Mouse (Mus musculus) mouse embryonic stem cell (cell line): ENCODE data around the gene Olfr1109.

Experiments
- in situ Hi-C, 2 experiments: fragments of 300-500 bp; cut with MboI; formaldehyde crosslinking; loops; 1 replicate in 1 of 2; 3 replicates in 1 of 2; pipeline ENCODE4 v1.14.3; 2019 to 2020; ENCODE audit warnings: low sequenced_read_pairs in 2 of 2, low pct_unique_long_range_greater_than_20kb in 1 of 2, mixed read lengths in 1 of 2; ENCODE audit not compliant: unreplicated experiment in 1 of 2

Gene Olfr1109

GRCm38 (mm10) chr2:87095908-87096307, at the start of gene Olfr1109:
Gene Olfr1109 (minus strand): TSS chr2:87096008.
- in situ Hi-C loops, result no loop called here

- in situ Hi-C loops, result no loop called here
Observed at GRCm38 (mm10) chr2:87140200-87140599, 44.4 kb upstream of the Olfr1109 start, which contains the start of gene Olfr1110. Gene Olfr1110 (minus strand): TSS chr2:87140300.

- in situ Hi-C loops, result no loop called here
Observed at GRCm38 (mm10) chr2:87114467-87114866, 18.7 kb upstream of the Olfr1109 start, which contains the start of gene Olfr259. Gene Olfr259 (minus strand): TSS chr2:87114567.

- in situ Hi-C loops, result no loop called here
Observed at GRCm38 (mm10) chr2:87075717-87076116, 20.1 kb downstream of the Olfr1109 start, which contains the start of gene Olfr1107. Gene Olfr1107 (minus strand): TSS chr2:87075817.

GRCm38 (mm10) chr2:87052173-87052572, 43.6 kb downstream of the Olfr1109 start, which contains the start of gene Olfr1106:
Gene Olfr1106 (minus strand): TSS chr2:87052273.
- in situ Hi-C loops, result no loop called here
